Mouse (Mus musculus) left cerebral cortex, adult 18-20 months (tissue): ENCODE measurements around the gene Cdc42ep2. TPM values are rescaled to one million over a fixed set of nuclear protein-coding genes. Genes with fewer than 3 reads are reported as not detected.
A peak's percentile ranks its signal among the peaks of the same experiment; 100 is the strongest.

Source experiments
- DNase-seq, 2 experiments: peaks; one replicate each; pipeline ENCODE4 v3.0.0; 2021 to 2022; ENCODE audit warnings: low spot score in 2 of 2, mixed read lengths in 1 of 2
- total RNA-seq, 2 experiments: library from RNA; stranded (reverse); gene quantifications; 2 replicates each; pipeline ENCODE4 v1.2.3; 2021

Gene Cdc42ep2
- total RNA-seq, 2 experiments from 2014 or later = 4.7 to 5.4 TPM

- no peak for DNase-seq
Measured at GRCm38 (mm10) chr19:5943404-5943803, 18.8 kb upstream of the Cdc42ep2 start.

GRCm38 (mm10) chr19:5942581-5942980, 18.0 kb upstream of the Cdc42ep2 start:
- no peak for DNase-seq

GRCm38 (mm10) chr19:5940656-5941055, 16.0 kb upstream of the Cdc42ep2 start:
- no peak for DNase-seq

GRCm38 (mm10) chr19:5940173-5940572, 15.6 kb upstream of the Cdc42ep2 start:
- DNase-seq = no peak

- DNase-seq = no peak
Measured at GRCm38 (mm10) chr19:5939715-5940114, 15.1 kb upstream of the Cdc42ep2 start.

DNA sequence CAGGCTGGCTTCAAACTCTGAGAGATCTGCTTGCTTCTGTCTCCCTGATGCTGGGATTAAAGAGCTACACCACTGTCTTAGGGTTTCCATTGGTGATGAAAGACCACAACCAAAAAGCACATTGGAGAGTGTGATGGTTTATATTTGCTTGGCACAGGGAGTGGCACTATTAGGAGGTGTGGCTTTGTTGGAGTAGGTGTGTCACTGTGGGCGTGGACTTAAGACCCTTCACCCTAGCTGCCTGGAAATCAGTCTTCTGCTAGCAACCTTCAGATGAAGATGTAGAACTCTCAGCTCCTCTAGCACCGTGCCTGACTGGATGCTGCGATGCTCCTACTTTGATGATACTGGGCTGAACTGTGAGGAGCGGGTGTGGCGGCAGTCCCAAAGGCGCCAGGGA, 13.9 kb upstream of the Cdc42ep2 start:
- no peak for DNase-seq

GRCm38 (mm10) chr19:5937836-5938406, 13.3 kb upstream of the Cdc42ep2 start:
- no peak for DNase-seq

DNA sequence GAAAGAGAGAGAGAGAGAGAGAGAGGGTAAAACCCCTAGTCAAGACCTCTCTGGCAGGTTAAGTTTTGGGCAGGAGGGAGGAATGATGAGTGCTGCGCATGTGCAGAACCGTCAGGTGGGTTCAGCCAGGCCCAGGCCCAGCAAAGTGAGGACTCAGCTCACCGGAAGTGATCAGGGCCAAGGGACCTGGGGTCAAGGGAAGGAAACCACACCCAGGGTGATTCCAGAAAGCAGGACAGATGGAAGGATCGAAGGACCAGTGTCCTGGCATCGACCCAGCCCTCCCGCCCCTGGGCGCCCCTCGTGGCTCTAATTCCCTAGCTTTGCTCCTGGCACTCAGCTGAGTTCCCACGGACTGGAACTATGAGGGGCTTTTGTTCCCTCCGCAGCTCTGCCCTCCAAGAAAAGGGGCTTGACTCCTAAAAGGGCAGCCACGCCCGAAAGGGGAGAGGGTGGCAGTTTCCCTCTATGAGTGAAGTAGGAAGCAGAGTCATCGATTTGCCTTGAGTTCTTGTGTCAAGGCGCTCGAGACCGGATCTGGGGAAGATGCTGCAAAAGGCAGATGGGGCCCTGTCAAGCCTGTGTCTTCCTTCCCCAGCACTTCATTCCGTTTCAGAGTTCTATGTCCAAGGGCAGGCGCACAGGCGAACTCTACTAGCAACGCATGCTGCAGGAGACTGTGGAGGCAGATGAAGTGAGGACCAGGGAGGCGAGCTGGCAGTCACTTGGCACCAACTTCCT, 12.6 kb upstream of the Cdc42ep2 start:
- DNase-seq = no peak

DNA sequence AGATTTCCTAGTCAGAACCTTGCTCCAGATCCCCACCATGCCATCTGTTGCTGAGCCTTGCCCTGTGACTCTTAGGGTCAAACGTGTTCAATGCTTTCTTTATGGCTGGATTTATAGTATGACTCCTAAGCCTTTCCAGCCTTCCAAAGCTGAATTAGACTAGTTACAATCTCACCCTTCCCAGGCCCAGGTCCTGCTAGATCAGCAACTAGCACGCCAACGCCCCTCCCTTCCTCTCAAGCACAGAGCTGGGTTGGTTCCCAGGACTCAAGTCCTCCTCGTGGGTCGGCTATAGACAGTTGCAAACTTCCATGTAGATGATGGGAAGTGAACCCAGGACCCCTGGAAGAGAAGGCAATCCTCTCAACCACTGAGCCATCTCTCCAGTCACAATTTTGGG, 11.1 kb upstream of the Cdc42ep2 start:
- DNase-seq = no peak

DNA sequence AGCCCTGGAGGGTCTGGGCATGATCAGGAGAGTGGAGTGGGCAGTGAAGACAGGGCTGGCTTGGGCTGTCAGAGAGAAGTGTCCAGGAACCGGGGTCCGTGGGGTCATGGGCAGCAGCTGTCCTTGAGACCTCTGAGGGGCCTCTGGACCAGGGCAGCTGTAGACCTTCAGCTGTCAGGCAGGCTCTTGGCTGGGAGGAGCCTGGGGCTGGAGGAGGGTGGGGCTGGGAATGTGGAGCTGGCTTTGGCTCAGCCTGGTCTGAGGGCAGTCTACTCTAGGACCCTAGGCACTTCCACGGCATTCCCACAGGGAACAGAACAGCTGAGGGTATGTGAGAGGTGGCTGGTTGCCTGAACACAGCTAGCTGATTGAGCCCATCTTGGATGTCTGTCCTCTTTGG, 10.7 kb upstream of the Cdc42ep2 start:
- no peak for DNase-seq

- no peak for DNase-seq
Measured at GRCm38 (mm10) chr19:5929634-5930596, 5.3 kb upstream of the Cdc42ep2 start.

- DNase-seq = no peak
Measured at GRCm38 (mm10) chr19:5928546-5928945, 3.9 kb upstream of the Cdc42ep2 start.

DNA sequence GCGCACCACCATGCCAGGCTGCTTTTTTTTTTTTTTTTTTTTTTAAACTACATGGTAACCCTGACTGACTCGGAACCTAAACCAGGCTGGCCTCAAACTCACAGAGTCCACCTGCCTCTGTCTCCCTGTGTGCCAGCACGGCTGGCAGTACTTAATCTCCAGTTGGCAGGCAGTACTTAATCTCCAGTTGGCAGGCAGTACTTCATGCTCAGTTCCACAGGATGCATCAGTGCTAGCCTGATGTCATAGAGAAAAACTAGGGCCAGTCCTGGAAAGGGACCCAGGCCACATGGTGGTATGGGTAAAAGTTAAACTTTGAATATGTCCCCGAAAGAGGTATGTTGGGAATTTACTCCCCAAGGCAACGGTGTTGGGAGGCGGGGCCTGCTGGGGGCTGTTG, 3.5 kb upstream of the Cdc42ep2 start:
- no peak for DNase-seq

DNA sequence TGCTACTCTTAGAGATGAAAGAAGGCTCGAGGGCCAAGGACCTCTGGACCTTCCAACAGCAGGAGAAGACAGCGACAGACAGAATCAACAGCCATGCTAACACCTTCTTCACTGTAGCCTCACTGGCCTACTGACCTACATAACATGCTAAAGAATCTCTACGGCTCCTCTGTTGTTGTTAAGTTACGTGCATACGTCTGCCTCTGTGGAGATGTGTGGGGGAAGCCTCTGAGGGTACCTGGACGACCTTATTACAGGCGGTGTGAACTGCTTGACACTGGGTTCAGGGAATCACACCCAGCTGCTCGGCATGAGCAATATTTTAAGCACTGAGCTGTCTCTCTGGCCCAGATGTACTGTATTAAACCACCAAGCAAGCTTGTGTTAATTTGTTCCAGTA, 2.9 kb upstream of the Cdc42ep2 start:
- DNase-seq = no peak

GRCm38 (mm10) chr19:5927026-5927425, 2.4 kb upstream of the Cdc42ep2 start:
- DNase-seq = no peak

DNA sequence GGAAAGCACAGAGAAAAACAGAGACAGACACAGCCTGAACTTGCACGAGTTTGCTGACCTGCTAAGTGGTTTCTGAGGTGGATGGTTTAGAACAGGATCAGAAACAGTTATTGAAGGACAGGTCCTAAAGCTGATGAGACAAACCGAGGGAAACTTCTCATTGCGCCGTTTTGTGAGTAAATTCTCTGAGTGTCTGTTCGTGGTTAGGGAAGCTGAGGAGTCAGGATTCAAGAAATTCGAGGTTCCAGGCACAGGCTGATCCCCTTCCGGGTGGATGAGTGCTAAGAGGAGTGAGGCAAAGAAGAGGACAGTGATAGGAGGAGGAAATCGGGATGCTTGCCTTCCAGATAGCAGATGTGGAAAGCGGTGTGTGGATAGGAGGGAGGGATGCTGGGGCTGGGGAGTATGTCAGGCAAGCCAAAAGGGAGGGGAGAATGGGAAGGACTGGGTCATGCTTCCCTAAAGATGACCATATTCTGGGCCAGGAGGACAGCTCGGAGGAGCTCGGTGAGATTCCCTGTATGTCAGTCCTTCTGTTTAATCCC, 767 bp upstream of the Cdc42ep2 start:
- DNase-seq = no peak

DNA sequence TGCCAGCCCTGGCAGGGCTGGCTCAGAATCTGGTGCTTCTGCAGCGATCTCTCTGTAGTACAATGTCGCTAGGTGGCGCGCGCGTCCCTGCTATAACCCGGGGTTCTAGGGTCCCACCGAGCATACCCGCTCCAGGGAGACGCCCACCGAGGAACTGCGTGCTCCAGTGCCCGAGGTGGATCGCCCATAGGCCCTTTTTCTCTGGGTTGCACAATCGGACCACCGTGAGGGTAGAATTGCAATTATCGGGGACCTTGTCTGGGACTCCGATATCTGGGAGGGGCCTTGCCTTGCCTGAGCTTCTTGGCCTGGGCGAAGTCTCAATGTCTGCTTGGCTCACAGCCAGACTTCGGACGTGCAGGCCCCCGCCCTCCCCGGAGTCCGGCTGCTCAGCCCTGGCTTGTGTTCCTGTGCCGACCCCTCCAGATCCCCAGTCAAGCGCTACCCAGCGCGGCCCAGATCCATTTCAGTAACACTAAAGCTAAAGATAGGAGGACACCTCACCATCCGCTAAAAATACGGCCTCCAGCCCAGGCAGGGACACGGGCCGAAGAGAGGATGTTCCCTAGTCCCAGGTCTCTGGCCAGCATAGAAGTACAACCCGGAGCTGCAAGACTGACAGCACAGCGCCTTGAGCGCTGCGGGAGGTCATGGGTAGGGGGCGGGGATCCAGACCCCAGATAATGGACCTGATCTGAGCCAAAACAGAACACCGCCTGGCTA, 465 bp downstream of the Cdc42ep2 start:
- DNase-seq = peak; percentile 89 to 94

GRCm38 (mm10) chr19:5922963-5923362, 1.7 kb downstream of the Cdc42ep2 start:
- DNase-seq = no peak

DNA sequence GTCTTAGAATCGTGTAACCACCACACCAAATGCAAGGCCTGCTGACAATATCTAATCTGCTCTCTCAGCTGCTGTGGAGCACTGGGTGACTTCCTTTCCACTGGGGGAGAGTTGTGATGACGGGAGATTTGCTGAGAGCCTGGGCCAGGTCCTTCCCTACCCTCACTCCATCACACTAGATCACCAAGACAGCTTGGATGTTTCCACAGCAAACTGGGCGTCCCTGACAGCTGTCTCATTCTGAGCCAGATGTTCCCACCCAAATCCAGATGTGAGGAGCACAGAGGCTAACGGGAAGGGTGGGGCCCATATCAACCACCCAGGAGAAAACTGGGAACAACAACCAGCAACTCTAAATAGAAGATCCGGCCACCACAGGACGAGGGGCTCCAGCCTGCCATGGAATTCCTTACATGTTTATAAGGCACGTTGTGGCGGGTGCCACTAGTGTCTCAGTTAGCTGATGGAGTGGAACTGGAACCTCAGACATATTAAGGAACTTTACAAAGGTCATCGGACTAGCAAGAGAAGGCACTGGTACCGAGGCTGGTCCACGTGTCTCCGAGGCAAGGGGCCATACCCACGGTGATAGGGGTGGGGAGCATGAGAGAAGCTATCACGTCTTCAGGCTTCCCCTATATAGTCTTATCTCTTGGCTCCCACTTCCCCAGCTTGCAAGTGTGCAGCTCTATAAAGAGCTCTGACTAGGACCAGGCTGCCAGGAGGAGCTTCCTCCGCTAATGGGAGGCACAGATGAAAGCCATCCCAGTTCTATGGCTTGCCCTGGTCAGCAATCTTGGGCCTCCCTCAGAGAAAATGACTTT, 2.3 kb downstream of the Cdc42ep2 start:
- no peak for DNase-seq

DNA sequence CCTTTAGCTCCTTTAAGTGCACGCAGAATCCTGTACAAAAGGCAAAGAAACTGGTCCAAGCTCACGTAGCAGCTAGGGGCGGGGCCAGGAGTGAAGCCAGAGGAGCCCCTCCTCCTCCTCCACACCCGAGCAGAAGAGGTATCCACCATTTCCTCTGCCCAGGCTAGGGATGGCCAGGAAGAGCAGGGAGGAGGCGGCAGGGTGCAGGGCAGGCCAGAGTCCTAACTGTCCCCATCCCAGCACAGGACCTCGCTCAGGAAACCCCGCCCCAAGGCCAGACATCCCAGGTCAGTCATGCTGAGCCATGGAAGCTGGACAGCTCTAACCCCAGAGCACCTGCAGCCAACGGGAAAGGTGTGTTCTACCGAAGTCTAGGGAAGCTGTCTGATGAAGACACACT, 2.9 kb downstream of the Cdc42ep2 start:
- no peak for DNase-seq
